Mouse (Mus musculus) bone marrow macrophage, adult 2 months (primary cell): ENCODE measurements around the gene Grk4.

Source experiments
- CTCF ChIP-seq: IDR thresholded peaks from 2 replicates; pipeline ENCODE4 v1.5.1; 2012; ENCODE audit warnings: low read depth, mild to moderate bottlenecking, low read length, moderate library complexity
- POLR2A ChIP-seq: IDR thresholded peaks from 2 replicates; pipeline ENCODE4 v1.6.1; 2012; ENCODE audit warnings: mild to moderate bottlenecking, low read depth, low read length, borderline replicate concordance

DNA sequence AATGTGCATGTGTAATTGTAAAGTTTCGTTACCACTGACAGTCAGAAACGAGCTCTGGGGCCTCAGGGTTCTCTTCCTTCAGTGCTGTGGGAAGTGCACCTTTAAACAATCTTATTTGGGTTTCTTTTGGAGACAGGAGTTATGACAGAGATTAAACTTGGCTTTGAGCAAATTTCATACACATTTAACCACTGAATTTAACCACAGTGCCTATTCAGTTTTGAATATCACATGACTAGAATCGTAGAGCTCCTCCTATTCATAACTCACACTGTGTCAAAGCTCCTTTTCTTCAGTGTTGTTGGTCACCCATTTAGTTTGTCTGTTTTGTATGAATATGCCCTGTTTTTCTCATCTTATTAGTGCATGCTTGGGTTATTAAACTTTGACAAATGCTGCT is 111.6 kb downstream of the Grk4 start:
- no peak for TF ChIP-seq CTCF
- TF ChIP-seq POLR2A = no peak
